Mouse (Mus musculus) left cerebral cortex, postnatal 10 days (tissue): ENCODE data around the gene Tubgcp6. TPM values are rescaled to one million over a fixed set of nuclear protein-coding genes. Genes with fewer than 3 reads are reported as not detected.

Experiments used
- DNase-seq, 2 experiments: peaks; one replicate each; pipeline ENCODE4 v3.0.0; 2021 to 2022; ENCODE audit warnings: low spot score in 2 of 2, mixed read lengths in 1 of 2; ENCODE audit errors: extremely low spot score in 1 of 2
- intact Hi-C: fragments of 180-260 bp; cut with DNase I; formaldehyde crosslinking; loops from one replicate; pipeline ENCODE4 v1.15.1; 2025
- total RNA-seq, 2 experiments: library from RNA; stranded (reverse); gene quantifications; 2 replicates each; pipeline ENCODE4 v1.2.3; 2021

Gene Tubgcp6
- 10 to 100 TPM; 26.3 to 30.3 TPM for total RNA-seq

- intact Hi-C loops = loop anchor here (5.0 kb wide), 1 partner anchor 74 kb away; the partner anchor contains the start of gene Dennd6b
- DNase-seq = peak; percentile 93 to 96
Measured at GRCm38 (mm10) chr15:89122649-89123366, at the start of gene Tubgcp6. Gene Tubgcp6 (minus strand): TSS chr15:89123112.

GRCm38 (mm10) chr15:89172276-89172935 is 49.5 kb upstream of the Tubgcp6 start:
- intact Hi-C loops = no loop called here
- DNase-seq = peak in 1 of 2 experiments; percentile 54

GRCm38 (mm10) chr15:89171526-89172051 is 48.7 kb upstream of the Tubgcp6 start:
- DNase-seq = peak in 1 of 2 experiments; percentile 20
- intact Hi-C loops = no loop called here

GRCm38 (mm10) chr15:89170102-89170501 is 47.2 kb upstream of the Tubgcp6 start:
- peak in 1 of 2 experiments; percentile 58 for DNase-seq

GRCm38 (mm10) chr15:89169431-89169830 is 46.5 kb upstream of the Tubgcp6 start:
- DNase-seq = peak in 1 of 2 experiments; percentile 88
- intact Hi-C loops = no loop called here

More at GRCm38 (mm10) chr15:89170102-89170501, 47.2 kb upstream of the Tubgcp6 start:
- intact Hi-C loops = no loop called here

- DNase-seq = no peak
- intact Hi-C loops = no loop called here
Measured at GRCm38 (mm10) chr15:89168922-89169321, 46.0 kb upstream of the Tubgcp6 start.

- intact Hi-C loops = no loop called here
- peak in 1 of 2 experiments; percentile 25 for DNase-seq
Measured at GRCm38 (mm10) chr15:89165478-89165877, 42.6 kb upstream of the Tubgcp6 start.

GRCm38 (mm10) chr15:89161397-89161796 is 38.5 kb upstream of the Tubgcp6 start:
- no peak for DNase-seq
- intact Hi-C loops = no loop called here

GRCm38 (mm10) chr15:89158516-89158915 is 35.6 kb upstream of the Tubgcp6 start:
- intact Hi-C loops = no loop called here
- DNase-seq = no peak

- peak in 1 of 2 experiments; percentile 76 for DNase-seq
- intact Hi-C loops = loop anchor here (2.0 kb wide), 1 partner anchor 51 kb away; no protein-coding TSS in a partner anchor
Measured at GRCm38 (mm10) chr15:89157954-89158353, 35.0 kb upstream of the Tubgcp6 start.

- DNase-seq = peak in 1 of 2 experiments; percentile 34
- intact Hi-C loops = no loop called here
Measured at GRCm38 (mm10) chr15:89152312-89152711, 29.4 kb upstream of the Tubgcp6 start.

- peak in 1 of 2 experiments; percentile 36 for DNase-seq
- intact Hi-C loops = no loop called here
Measured at GRCm38 (mm10) chr15:89150041-89150390, 27.1 kb upstream of the Tubgcp6 start.

GRCm38 (mm10) chr15:89149271-89150040 is 26.5 kb upstream of the Tubgcp6 start, which contains the start of gene Mapk11:
Gene Mapk11 (minus strand): TSS chr15:89149628.
- intact Hi-C loops = no loop called here
- DNase-seq = peak in 1 of 2 experiments; percentile 71

GRCm38 (mm10) chr15:89148496-89149270 is 25.8 kb upstream of the Tubgcp6 start:
- DNase-seq = peak in 1 of 2 experiments; percentile 29
- intact Hi-C loops = no loop called here

- peak in 1 of 2 experiments; percentile 18 for DNase-seq
- intact Hi-C loops = no loop called here
Measured at GRCm38 (mm10) chr15:89147895-89148294, 25.0 kb upstream of the Tubgcp6 start.

- peak in 1 of 2 experiments; percentile 25 for DNase-seq
- intact Hi-C loops = no loop called here
Measured at GRCm38 (mm10) chr15:89147456-89147855, 24.5 kb upstream of the Tubgcp6 start.

- peak in 1 of 2 experiments; percentile 67 for DNase-seq
- intact Hi-C loops = no loop called here
Measured at GRCm38 (mm10) chr15:89147024-89147423, 24.1 kb upstream of the Tubgcp6 start.

- peak in 1 of 2 experiments; percentile 72 for DNase-seq
- intact Hi-C loops = no loop called here
Measured at GRCm38 (mm10) chr15:89146537-89146936, 23.6 kb upstream of the Tubgcp6 start.
